Mouse (Mus musculus): Measurements from ENCODE around the gene Bzw1.
"Not testable (repeated sequence)": the region's sequence is repeated elsewhere in the genome, so short reads cannot be mapped to it uniquely, and the experiment has no call there.

Bzw1 gene

GRCm38 (mm10) chr1:58392652-58393283 is at the start of gene Bzw1:
Gene Bzw1, plus strand, starts transcription at chr1:58392898.
- DNase-seq (ENCODE audit: low read depth), result peak; percentile 94

DNA sequence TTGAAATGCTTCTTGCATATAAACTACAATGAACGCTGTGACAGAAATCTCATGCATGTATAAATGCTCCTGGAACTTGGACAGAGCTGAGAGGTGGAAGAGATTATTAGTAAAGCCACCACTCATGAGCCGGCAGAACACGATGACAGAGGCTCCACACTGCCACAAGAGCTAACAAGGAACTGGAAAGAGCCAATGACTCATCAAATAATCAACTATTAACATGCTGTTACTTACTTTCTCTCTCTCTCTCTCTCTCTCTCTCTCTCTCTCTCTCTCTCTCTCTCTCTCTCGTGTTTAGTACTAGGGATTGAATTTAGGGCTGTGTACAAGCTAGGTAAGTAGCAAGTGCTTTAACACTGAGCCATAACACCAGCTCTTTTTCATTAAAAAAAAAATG is 48.8 kb upstream of the Bzw1 start:
- peak; percentile 68 for DNase-seq (ENCODE audit: low read depth)

DNA sequence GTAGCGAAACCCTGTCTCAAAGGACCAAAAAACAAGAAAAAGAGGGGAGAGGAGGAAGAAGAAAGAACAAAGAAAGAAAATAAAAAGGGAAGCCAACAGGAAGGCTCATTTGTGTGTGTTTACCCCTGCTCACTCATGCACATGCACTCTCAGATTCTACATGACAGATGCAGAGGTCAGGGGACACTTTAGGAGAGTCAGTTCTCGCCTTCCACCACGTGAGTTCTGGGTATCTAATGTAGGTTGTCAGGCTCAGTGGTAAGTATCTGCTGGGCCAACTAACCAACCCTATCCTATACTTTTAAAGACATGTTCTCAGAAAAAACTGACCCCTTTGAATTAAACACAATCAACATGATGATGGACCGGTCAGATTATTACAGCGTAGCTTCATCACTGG is 48.1 kb upstream of the Bzw1 start:
- DNase-seq (ENCODE audit: low read depth), result no peak

DNA sequence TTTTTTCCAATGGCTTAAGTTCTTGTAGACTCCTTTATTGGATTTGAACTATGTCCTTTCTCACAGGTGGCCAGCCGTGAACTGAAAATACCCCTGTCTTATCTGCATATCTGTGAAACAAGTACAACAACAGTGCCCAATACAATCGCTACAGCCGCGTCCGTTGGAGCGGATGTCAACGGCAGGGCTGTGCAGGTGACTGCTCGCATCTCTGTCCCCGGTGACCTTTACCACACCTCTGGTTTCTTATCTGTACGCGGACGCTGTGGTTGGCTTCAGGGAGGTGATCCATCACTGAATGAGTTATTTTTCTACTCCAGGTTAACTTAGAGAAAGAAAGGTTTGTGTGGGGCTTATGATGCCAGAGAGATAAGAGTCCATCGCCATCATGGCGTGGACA is 46.5 kb upstream of the Bzw1 start:
- no peak for DNase-seq (ENCODE audit: low read depth)

GRCm38 (mm10) chr1:58348712-58349111 is 44.0 kb upstream of the Bzw1 start:
- DNase-seq (ENCODE audit: low read depth), result peak; percentile 55

- DNase-seq (ENCODE audit: low read depth), result peak; percentile 35
These were observed 39.3 kb upstream of the Bzw1 start for GRCm38 (mm10) chr1:58353238-58353893.

DNA sequence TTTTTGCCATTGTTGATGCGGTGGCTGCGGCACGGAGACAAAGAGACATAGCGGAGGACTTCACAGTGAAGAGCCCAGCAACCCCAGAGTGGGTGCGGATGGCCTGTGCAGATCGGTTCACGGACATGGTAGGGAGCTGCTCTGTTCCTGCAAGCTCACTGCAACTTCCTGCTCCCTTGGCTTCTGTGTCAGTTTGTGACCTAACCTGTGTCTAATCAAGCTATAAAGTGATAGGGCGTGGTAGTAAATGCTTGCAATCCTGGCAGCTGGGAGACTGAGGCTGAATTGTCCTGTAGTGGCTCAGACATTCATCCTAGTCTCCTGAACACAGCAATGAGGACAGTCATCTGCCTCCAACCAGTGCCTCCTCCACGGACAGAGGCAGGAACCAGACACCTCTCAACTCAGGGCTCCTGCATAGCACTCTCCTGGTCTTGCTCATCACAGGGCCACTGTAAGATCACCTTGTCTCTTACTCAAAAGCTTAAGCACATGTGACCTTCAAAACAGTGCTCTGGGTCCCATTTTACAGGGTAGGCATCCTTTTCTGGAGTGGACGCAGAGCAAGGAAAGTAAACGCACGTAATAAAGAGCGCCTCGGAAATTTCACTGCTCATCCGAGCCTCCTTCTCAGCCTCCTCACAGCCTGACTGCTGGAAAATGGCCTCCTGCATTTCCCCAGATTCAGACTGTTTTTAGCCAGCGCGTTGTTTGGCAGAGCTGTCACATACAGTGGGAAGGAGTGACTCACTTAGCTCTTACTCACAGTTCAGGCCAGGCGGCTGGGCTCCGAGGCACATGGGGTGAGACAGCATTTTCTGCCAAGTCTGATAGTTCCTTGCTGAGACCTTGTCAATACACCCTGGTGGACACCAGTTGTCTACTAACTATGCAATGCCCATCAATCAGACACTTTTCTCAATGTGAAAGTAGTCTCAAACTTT is 33.5 kb upstream of the Bzw1 start:
- DNase-seq (ENCODE audit: low read depth), result peak; percentile 94

- DNase-seq (ENCODE audit: low read depth), result no peak
These were observed 30.4 kb upstream of the Bzw1 start for GRCm38 (mm10) chr1:58362296-58362695.

DNA sequence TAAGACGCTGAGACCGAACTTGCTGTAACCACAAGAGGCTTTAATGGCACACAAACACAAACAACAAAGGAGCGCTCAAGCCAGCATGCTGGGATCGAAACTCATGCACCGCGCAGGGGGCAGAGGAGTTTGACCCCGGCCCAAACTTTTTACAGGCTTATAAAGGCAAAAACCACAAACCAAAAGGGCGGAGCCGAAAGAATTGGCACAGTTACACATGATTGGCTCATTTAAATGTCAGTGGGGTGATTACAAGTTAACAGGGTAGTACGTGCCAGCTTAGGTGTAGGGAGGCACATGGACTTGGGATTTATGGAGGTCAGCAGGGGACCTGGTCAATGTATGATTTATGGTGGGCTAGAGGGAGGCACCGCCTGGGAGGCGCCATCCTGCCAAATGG is 28.1 kb upstream of the Bzw1 start:
- DNase-seq (ENCODE audit: low read depth), result no peak

GRCm38 (mm10) chr1:58365829-58366228 is 26.9 kb upstream of the Bzw1 start:
- DNase-seq (ENCODE audit: low read depth), result no peak

DNA sequence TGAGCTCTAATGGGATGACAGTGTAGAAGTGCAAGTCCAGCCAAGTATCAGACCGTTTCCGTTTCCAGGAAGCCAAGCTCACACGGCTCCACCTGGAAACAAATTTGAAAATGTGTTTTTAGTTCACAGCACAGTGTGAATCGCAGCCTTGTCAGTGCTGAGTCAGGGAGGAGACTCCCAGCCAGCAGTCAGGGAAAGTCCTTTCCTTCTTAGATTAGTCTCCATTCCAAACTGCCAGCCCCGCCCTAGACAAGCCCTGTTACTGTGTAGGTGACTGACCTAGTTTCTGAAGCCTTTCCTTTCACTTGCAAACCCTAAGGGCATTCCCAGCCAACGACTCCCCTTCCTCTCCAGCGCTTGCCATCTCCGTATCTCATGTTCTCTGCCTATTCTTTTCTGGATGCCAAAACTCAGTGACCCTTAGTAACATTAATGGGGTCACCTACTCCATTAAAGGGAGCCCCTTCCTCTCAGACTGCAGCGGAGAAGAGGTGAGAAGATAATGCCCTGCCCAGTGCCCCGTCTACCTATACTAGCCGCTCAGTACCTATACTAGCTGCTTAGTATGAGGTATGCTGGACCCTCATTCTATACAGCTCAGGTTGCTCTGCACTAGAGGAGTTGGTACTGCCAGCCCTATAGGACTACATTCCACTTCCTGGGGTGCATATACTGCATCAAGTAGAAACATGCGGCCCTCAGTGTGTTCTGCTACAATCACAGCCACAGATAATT is 25.8 kb upstream of the Bzw1 start:
- no peak for DNase-seq (ENCODE audit: low read depth)

DNA sequence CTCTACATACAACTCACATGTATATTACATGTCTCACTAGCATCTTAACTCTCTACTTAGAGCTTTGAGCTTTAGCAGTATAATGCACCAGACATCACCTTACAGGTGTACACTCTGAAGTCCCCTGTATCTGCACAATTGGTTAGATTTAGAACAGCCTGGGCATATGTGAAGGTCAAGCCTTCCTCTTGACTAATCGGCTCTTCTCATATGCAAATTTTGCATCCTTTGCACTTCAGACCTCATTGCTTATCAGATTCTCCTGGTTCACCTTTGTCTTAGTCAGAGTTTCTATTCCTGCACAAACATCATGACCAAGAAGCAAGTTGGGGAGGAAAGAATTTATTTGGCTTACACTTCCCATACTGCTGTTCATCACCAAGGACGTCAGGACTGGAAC is 23.0 kb upstream of the Bzw1 start:
- DNase-seq (ENCODE audit: low read depth), result no peak

DNA sequence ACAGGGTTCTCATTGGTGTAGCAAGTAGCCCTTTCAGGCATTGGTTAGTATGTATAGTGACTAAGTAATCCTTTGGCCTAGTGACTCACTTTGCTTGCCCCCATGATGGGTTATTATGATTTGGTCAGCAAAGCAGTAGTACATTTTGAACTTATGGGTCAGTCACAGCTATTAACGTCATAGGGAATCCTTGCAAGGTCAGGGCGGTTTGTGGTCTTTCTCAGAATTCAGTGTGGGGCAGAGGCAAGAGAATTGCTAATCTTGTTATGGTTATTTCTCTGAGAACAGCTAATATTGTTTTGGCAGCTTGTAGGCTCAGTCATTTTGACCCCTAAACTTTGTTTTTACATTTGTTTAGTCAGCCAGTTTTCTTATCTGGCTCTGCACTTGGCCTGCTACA is 18.4 kb upstream of the Bzw1 start:
- DNase-seq (ENCODE audit: low read depth), result not testable (repeated sequence)

- no peak for DNase-seq (ENCODE audit: low read depth)
These were observed 17.0 kb upstream of the Bzw1 start for GRCm38 (mm10) chr1:58375574-58376147.

- no peak for DNase-seq (ENCODE audit: low read depth)
These were observed 10.0 kb upstream of the Bzw1 start for GRCm38 (mm10) chr1:58382586-58383281.

DNA sequence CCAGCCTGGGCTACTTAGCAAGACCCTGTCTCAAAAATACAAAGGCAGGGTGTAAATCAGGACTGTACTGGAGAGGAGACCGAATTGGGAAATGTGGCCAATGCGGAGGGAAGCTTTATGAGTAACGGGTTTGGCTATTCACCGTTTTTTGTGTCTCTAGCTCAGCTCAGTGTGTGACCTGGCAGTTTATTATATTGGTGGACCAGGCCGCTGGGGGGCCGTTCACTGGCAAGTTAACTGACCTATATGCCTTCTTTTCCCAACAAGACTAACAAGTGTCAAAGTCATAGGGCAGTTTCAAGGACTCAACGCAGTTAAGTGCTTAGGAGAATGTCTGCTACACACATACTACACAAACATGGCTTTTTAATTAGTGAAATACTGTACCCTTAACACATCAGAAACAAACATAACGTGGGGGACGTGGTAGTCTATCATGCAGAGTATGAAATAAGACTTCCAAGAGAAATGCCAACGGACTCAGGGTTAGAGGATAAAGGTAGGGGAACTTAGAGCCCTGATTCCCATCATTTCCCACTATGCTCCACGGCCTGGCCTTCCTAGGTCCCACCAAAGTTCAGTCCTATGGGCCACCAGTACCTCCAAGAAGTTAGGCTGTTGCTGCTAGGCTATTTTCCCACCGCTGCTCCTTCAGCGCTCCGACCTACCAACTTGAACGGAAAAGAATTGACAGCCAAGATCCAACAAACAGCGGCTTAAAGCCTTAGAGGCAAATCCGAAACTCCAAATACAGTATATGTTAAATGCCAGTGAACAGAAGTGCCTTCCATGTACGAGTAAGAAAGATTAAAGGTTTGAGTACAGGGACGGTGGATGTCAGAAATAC is 1.1 kb upstream of the Bzw1 start:
- peak; percentile 42 for DNase-seq (ENCODE audit: low read depth)

GRCm38 (mm10) chr1:58392268-58392651 is 438 bp upstream of the Bzw1 start:
- no peak for DNase-seq (ENCODE audit: low read depth)

DNA sequence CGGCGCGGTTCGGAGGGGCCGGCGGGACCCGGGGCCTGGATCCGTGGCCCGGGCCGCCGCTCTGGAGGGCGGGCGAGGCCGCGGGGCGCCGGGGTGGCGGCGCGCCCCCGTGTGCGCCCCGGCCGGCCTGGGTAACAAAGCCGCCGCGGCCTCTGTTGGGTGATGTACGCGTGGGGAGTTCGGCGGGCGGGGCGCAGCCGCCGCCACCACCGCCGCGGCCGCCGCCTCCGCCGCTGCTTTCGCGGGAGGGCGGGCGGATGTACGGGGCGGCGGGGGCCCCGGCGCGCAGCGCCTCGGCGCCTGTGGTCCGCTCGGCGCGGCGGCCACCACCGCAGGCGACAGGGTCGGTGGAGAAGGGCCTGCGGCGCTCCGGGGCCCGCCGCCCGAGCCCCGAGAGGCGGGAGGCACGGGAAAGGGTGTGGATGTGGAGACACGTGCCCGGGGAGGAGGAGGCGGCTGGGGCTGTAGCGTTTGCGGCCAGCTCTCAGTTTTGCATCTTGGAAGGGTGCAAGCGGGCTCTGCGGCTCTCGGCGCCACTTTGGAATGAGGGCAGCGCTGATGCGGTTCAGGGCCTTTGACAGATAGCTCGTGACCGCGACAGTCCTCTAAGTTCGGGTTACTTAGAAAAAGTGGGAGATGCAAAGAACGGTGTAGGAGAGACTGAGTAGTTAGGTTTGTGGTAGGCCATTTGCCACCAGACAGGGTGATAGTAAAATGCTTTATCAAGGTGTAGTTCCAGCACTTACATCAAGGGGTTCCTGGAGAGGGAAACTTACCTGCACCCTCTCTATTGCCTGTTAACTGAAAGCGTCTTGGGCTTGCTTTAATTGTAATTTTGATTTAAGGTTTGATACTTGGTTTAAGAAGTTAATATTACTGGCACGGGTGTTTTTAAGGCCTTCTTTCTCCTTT is 842 bp downstream of the Bzw1 start:
- DNase-seq (ENCODE audit: low read depth), result peak; percentile 59

GRCm38 (mm10) chr1:58395341-58395740 is 2.6 kb downstream of the Bzw1 start:
- DNase-seq (ENCODE audit: low read depth), result no peak
